9 mouse cellular contexts compared by ENCODE assay signal in the genomic region with DNA sequence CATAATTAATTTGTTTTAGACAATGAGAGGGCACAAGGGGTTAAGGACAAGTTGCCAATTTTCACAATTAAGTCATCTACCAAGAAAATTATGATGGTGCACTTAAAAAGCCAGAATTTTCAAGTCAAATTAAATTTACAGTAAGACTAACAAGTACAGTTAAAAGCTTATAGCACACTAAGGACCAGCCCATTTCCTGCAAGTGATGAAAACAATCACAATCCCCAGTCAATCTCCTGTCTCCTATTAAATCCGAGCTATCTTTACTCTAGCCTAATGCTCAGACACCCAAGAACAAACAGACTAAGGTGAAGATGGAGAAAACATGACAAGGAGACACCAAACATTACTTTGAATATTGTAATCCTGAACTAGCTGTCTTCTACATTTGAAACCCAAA. TPM values are rescaled to one million over a fixed set of nuclear protein-coding genes. Genes with fewer than 3 reads are reported as not detected.
DNase-seq lines count a peak whose midpoint lies in the region; ATAC-seq and TF ChIP-seq lines count a peak whose summit lies in the region.
"Had no signal": no experiment of that assay in that cellular context is flagged by ENCODE, and none has a peak within 500 bp of the region (broad histone marks: within the 10 kb centered on the region; RNA-seq: fewer than 3 reads in every experiment).

No protein-coding gene starts in this region.

- no peak for TF ChIP-seq CTCF in hindbrain, postnatal 0 days (IDR thresholded peaks at IDR 0.05; ENCODE audit: low read depth)

- intact Hi-C loops in gastrocnemius, postnatal 14 days (cut with DNase I; ENCODE audit: low total_unique reads): loop anchor here (5.0 kb wide), 1 partner anchor 559 kb away; no protein-coding TSS in a partner anchor

- H3K9me3 ChIP-seq in kidney, embryonic 15.5 days (replicated peaks): no peaks in the 10 kb centered on the region
- no peaks in the 10 kb centered on the region for H3K9me3 ChIP-seq in embryonic facial prominence, embryonic 11.5 days (replicated peaks; ENCODE audit: control insufficient read depth, low read length)
- no peaks in the 10 kb centered on the region for H3K9me3 ChIP-seq in hindbrain, postnatal 0 days (ENCODE audit: low read length)
- H3K9me3 ChIP-seq in midbrain, embryonic 15.5 days: no peaks in the 10 kb centered on the region

- ATAC-seq in kidney, embryonic 15.5 days (replicated peaks; ENCODE audit: low FRiP score): no peak
- ATAC-seq in embryonic facial prominence, embryonic 11.5 days (replicated peaks; ENCODE audit: insufficient number of reproducible peaks, low FRiP score, low TSS enrichment, low read depth): no peak
- no peak for ATAC-seq in hindbrain, postnatal 0 days
- ATAC-seq in midbrain, embryonic 15.5 days (replicated peaks): no peak

- no peaks in the 10 kb centered on the region for H3K36me3 ChIP-seq in kidney, embryonic 15.5 days
- no peaks in the 10 kb centered on the region for H3K36me3 ChIP-seq in embryonic facial prominence, embryonic 11.5 days (replicated peaks; ENCODE audit: control insufficient read depth, insufficient read depth, low read depth, low read length)
- no peaks in the 10 kb centered on the region for H3K36me3 ChIP-seq in hindbrain, postnatal 0 days (ENCODE audit: insufficient read depth, low read length)
- H3K36me3 ChIP-seq in midbrain, embryonic 15.5 days (replicated peaks): no peaks in the 10 kb centered on the region

- H3K4me3 ChIP-seq in kidney, embryonic 15.5 days (replicated peaks): peak overlapping the region; percentile 38
- peak overlapping the region; percentile 31 for H3K4me3 ChIP-seq in embryonic facial prominence, embryonic 11.5 days (ENCODE audit: low read depth, low read length)
- H3K4me3 ChIP-seq in hindbrain, postnatal 0 days (ENCODE audit: low read length): peak overlapping the region; percentile 96
- H3K4me3 ChIP-seq in midbrain, embryonic 15.5 days: peak overlapping the region; percentile 39

- H3K4me1 ChIP-seq in kidney, embryonic 15.5 days: peaks cover 26% of the 10 kb centered on the region
- H3K4me1 ChIP-seq in embryonic facial prominence, embryonic 11.5 days (ENCODE audit: control insufficient read depth, insufficient read depth, low read length): no peaks in the 10 kb centered on the region
- H3K4me1 ChIP-seq in hindbrain, postnatal 0 days (ENCODE audit: insufficient read depth, low read length): peaks cover 5% of the 10 kb centered on the region
- H3K4me1 ChIP-seq in midbrain, embryonic 15.5 days: peaks cover 21% of the 10 kb centered on the region

- WGBS in kidney, embryonic 15.5 days: 0% methylated on average over 1 of the region's 1 CpGs
- WGBS in embryonic facial prominence, embryonic 11.5 days: 3% methylated on average over 1 of the region's 1 CpGs
- 6% methylated on average over 1 of the region's 1 CpGs for WGBS in hindbrain, postnatal 0 days
- WGBS in midbrain, embryonic 15.5 days: 2% methylated on average over 1 of the region's 1 CpGs

- peak overlapping the region; percentile 36; the same call in 1 of the 2 replicates for H3K9ac ChIP-seq in kidney, embryonic 15.5 days
- H3K9ac ChIP-seq in embryonic facial prominence, embryonic 11.5 days (replicated peaks; ENCODE audit: low read length): peak overlapping the region; percentile 34
- peak overlapping the region; percentile 49 for H3K9ac ChIP-seq in hindbrain, postnatal 0 days (replicated peaks; ENCODE audit: low read length)
- peak overlapping the region; percentile 31 for H3K9ac ChIP-seq in midbrain, embryonic 15.5 days

- H3K27me3 ChIP-seq in kidney, embryonic 15.5 days: no peaks in the 10 kb centered on the region
- no peaks in the 10 kb centered on the region for H3K27me3 ChIP-seq in embryonic facial prominence, embryonic 11.5 days (ENCODE audit: control insufficient read depth, insufficient read depth, low read length)
- H3K27me3 ChIP-seq in hindbrain, postnatal 0 days (ENCODE audit: insufficient read depth, low read length): no peaks in the 10 kb centered on the region
- no peaks in the 10 kb centered on the region for H3K27me3 ChIP-seq in midbrain, embryonic 15.5 days (replicated peaks)

- no peak overlapping the region for H3K27ac ChIP-seq in kidney, embryonic 15.5 days
- no peak overlapping the region for H3K27ac ChIP-seq in embryonic facial prominence, embryonic 11.5 days (replicated peaks; ENCODE audit: low read depth, low read length)
- peak overlapping the region; percentile 69 for H3K27ac ChIP-seq in hindbrain, postnatal 0 days
- peak overlapping the region; percentile 50; the same call in 1 of the 2 replicates for H3K27ac ChIP-seq in midbrain, embryonic 15.5 days

- no peak for DNase-seq in kidney, adult 8-10 months
- DNase-seq in embryonic facial prominence, embryonic 11.5 days (ENCODE audit: low spot score): no peak
- no peak for DNase-seq in hindbrain, postnatal 0 days (ENCODE audit: low spot score)
- no peak for DNase-seq in adrenal gland, postnatal 4 days (ENCODE audit: low spot score in 2 of 2)
- no peak for DNase-seq in gastrocnemius, postnatal 14 days
- no peak for DNase-seq in adrenal gland, adult 2 months
- DNase-seq: cerebellum, adult 9-11 months had no signal

- peak overlapping the region; percentile 59 for H3K4me2 ChIP-seq in kidney, embryonic 15.5 days
- peak overlapping the region; percentile 39 for H3K4me2 ChIP-seq in embryonic facial prominence, embryonic 11.5 days (ENCODE audit: low read depth, low read length)
- peak overlapping the region; percentile 55 for H3K4me2 ChIP-seq in hindbrain, postnatal 0 days (ENCODE audit: low read depth, low read length)
- peak overlapping the region; percentile 56 for H3K4me2 ChIP-seq in midbrain, embryonic 15.5 days

RNA-seq across cellular contexts. Expression of gene Qk, which starts 3.2 kb away (rescaled TPM):
- 23.2 and 25.6 TPM in 2 replicates for polyA plus RNA-seq in kidney, embryonic 15.5 days (2015; fragmentation: Nextera tagmentation; extraction: Ambion mirVana)
- polyA plus RNA-seq in embryonic facial prominence, embryonic 11.5 days (2014; fragmentation: Nextera tagmentation; extraction: Ambion mirVana): 39.2 and 47.6 TPM in 2 replicates
- 466 and 482 TPM in 2 replicates for total RNA-seq in hindbrain, postnatal 0 days (2014; rRNA removed)
- 66.7 and 77.3 TPM in 2 replicates for polyA plus RNA-seq in hindbrain, postnatal 0 days (2015; fragmentation: Nextera tagmentation; extraction: Ambion mirVana)
- 34.5 and 39.0 TPM in 2 replicates for polyA plus RNA-seq in midbrain, embryonic 15.5 days (2015; fragmentation: Nextera tagmentation; extraction: Ambion mirVana)
- total RNA-seq in adrenal gland, postnatal 4 days (2021): 100 to 1,000 TPM; 233 to 246 TPM
- total RNA-seq in gastrocnemius, postnatal 14 days (2021): 100 to 1,000 TPM; 209 to 220 TPM
- total RNA-seq in adrenal gland, adult 2 months (2021): 100 to 1,000 TPM; 221 to 236 TPM
- polyA plus RNA-seq in adrenal gland, adult 2 months (2012; rRNA removed): 61.6 and 97.6 TPM in 2 replicates

Comparison
In these comparisons a context has a peak if more than half of its experiments do, and no peak if none do; other contexts are left out.
1. H3K27ac ChIP-seq: peak in hindbrain, postnatal 0 days (single experiment) and midbrain, embryonic 15.5 days (single experiment); none in kidney, embryonic 15.5 days (single experiment) and embryonic facial prominence, embryonic 11.5 days (single experiment).
2. H3K4me3 ChIP-seq: peak in every context shown above with its lines; median percentile 96 in hindbrain, postnatal 0 days; 39 in midbrain, embryonic 15.5 days; 38 in kidney, embryonic 15.5 days; 31 in embryonic facial prominence, embryonic 11.5 days.
3. Peak in every context shown above with its lines, with median percentiles within 50 percentile points of each other: H3K4me2 ChIP-seq and H3K9ac ChIP-seq.